Mouse (Mus musculus): ENCODE measurements around the gene St3gal3. TPM values are rescaled to one million over a fixed set of nuclear protein-coding genes. Genes with fewer than 3 reads are reported as not detected.

The St3gal3 gene
- total and polyA plus RNA-seq, 3 experiments: 6.9 to 13.8 (median 13.4) TPM

DNA sequence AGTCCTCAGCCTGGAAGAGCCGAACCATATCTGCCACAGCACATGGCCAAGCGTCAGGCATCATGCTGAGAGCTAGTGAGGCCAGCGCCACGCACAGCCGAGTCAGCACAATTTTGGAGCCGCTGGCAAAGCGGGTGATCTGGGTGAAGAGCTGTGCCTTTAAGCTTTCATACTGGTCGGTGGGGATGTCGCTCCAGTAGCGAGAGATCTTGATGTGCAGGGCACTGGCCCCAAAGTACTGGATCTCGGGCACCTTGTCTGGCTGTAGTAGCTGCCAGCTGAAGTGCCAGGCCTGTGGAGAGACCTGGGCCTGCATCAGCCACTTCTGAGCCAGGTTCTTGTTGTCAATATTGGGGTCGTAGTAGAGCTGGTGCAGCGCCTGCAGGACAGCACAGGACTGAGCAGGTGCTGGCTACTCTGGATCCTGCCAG, 222.6 kb downstream of the St3gal3 start:
- ATAC-seq (ENCODE audit: extremely low read depth, insufficient number of reproducible peaks, low FRiP score, poor library complexity, severe bottlenecking) (no peak), DNase-seq (ENCODE audit: low spot score) (no peak)
- no peak overlapping the region for H3K4me3 ChIP-seq (ENCODE audit: low read depth, low read length)
- TF ChIP-seq GATA2 (IDR thresholded peaks at IDR 0.05; ENCODE audit: borderline replicate concordance, low read depth, low read length) (no peak), TAL1 (conservative IDR thresholded peaks at IDR 0.05; ENCODE audit: low read depth, low read length) (no peak), GATA1 (IDR thresholded peaks at IDR 0.05; ENCODE audit: borderline replicate concordance, low read length) (no peak), POLR2AphosphoS5 (IDR thresholded peaks at IDR 0.05; ENCODE audit: insufficient replicate concordance, low read depth, low read length) (no peak), CTCF (IDR thresholded peaks at IDR 0.05; ENCODE audit: low read depth, low read length) (no peak)
- H3K27me3 ChIP-seq (ENCODE audit: insufficient read depth, low read length): no peaks in the 10 kb centered on the region
- peaks cover 57% of the 10 kb centered on the region for H3K36me3 ChIP-seq (replicated peaks)
- H3K4me1 ChIP-seq (ENCODE audit: insufficient read depth, low read depth, low read length): peaks cover 38% of the 10 kb centered on the region
- H3K9me3 ChIP-seq (replicated peaks): no peaks in the 10 kb centered on the region

DNA sequence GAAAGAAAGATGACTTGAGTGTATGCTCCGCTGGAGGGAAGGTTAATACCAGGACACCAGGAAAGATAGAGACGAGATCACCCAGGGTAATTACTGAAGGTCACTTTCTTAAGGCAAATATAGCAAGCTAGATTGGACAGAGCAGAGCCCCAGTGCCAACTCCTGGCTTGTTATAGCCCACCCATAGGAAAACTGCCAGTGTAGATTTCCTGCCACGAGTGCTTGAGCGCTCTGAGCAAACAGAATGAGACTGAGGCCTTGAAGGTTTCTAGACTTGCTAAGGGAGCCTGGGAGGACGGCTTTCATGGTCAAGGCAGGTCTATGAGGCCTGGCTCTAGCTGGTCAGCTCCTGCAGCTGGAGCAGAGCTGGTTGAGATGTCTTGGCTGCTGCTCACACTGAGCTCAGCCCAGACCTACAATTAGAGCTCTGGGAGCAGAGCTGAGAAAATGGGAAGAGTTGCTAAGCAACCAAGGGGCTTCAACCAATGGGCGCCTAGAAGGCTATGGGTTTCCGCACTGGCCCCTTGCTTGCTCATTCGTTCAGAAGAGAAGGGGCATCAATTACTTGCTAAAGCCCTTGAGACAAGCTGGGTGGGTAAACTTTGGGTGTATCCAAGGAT, 225.8 kb downstream of the St3gal3 start:
- TF ChIP-seq GATA1 (IDR thresholded peaks at IDR 0.05; ENCODE audit: borderline replicate concordance, low read length) (no peak), CTCF (IDR thresholded peaks at IDR 0.05; ENCODE audit: low read depth, low read length) (no peak), TAL1 (conservative IDR thresholded peaks at IDR 0.05; ENCODE audit: low read depth, low read length) (no peak), POLR2AphosphoS5 (IDR thresholded peaks at IDR 0.05; ENCODE audit: insufficient replicate concordance, low read depth, low read length) (no peak), GATA2 (IDR thresholded peaks at IDR 0.05; ENCODE audit: borderline replicate concordance, low read depth, low read length) (no peak)
- H3K27me3 ChIP-seq (ENCODE audit: insufficient read depth, low read length): no peaks in the 10 kb centered on the region
- no peak for ATAC-seq (ENCODE audit: extremely low read depth, insufficient number of reproducible peaks, low FRiP score, poor library complexity, severe bottlenecking)
- no peak for DNase-seq (ENCODE audit: low spot score)
- no peaks in the 10 kb centered on the region for H3K9me3 ChIP-seq (replicated peaks)
- H3K4me1 ChIP-seq (ENCODE audit: insufficient read depth, low read depth, low read length): peaks cover 18% of the 10 kb centered on the region
- peaks cover 82% of the 10 kb centered on the region for H3K36me3 ChIP-seq (replicated peaks)
- no peak overlapping the region for H3K4me3 ChIP-seq (ENCODE audit: low read depth, low read length)

DNA sequence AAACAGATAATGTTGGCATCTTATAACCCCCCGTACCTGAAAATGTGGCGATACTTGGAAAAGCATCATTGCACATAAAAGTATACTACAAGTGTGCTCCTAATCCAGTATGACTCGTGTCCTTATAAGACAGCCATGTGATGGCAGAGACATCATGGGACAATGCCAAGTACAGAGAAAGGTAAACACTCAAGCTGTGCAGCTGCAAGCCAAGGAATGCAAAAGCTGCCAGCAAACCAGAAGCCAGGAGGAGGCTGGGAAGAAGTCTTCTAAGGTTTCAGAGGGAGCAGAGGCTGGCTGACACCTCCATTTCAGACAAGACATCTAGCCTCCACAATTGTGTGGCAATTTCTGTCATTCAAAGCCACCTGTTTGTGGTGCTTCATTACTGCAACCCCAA, 228.5 kb downstream of the St3gal3 start:
- no peaks in the 10 kb centered on the region for H3K9me3 ChIP-seq (replicated peaks)
- DNase-seq (ENCODE audit: low spot score) (no peak), ATAC-seq (ENCODE audit: extremely low read depth, insufficient number of reproducible peaks, low FRiP score, poor library complexity, severe bottlenecking) (no peak)
- H3K27me3 ChIP-seq (ENCODE audit: insufficient read depth, low read length): no peaks in the 10 kb centered on the region
- no peaks in the 10 kb centered on the region; the same call in 1 of the 2 replicates for H3K4me1 ChIP-seq (ENCODE audit: insufficient read depth, low read depth, low read length)
- peaks cover 89% of the 10 kb centered on the region for H3K36me3 ChIP-seq (replicated peaks)
- H3K4me3 ChIP-seq (ENCODE audit: low read depth, low read length): no peak overlapping the region
- TF ChIP-seq CTCF (IDR thresholded peaks at IDR 0.05; ENCODE audit: low read depth, low read length) (no peak), GATA1 (IDR thresholded peaks at IDR 0.05; ENCODE audit: borderline replicate concordance, low read length) (no peak), POLR2AphosphoS5 (IDR thresholded peaks at IDR 0.05; ENCODE audit: insufficient replicate concordance, low read depth, low read length) (no peak), TAL1 (conservative IDR thresholded peaks at IDR 0.05; ENCODE audit: low read depth, low read length) (no peak), GATA2 (IDR thresholded peaks at IDR 0.05; ENCODE audit: borderline replicate concordance, low read depth, low read length) (no peak)

DNA sequence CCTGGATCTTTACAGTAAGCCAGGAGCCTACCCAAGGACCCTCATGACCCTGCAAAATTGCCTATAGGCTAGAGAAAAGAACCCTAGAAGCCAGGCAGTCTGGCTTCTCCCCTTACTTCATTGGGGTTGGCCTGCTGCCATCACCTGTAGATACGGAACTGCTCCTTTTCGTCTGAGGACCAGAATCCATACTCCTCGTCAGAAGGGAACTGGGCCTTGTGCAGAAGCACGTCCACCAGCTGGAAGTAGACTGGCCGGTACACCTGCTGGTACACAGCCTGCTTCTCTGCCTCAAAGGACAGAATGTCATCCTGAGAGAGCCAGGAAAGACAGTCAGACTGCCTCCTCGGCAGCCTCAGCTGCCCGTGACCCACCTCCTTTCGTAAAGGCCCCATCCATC, 230.0 kb downstream of the St3gal3 start:
- no peaks in the 10 kb centered on the region for H3K27me3 ChIP-seq (ENCODE audit: insufficient read depth, low read length)
- no peaks in the 10 kb centered on the region for H3K9me3 ChIP-seq (replicated peaks)
- no peaks in the 10 kb centered on the region; the same call in 1 of the 2 replicates for H3K4me1 ChIP-seq (ENCODE audit: insufficient read depth, low read depth, low read length)
- TF ChIP-seq POLR2AphosphoS5 (IDR thresholded peaks at IDR 0.05; ENCODE audit: insufficient replicate concordance, low read depth, low read length) (no peak), TAL1 (conservative IDR thresholded peaks at IDR 0.05; ENCODE audit: low read depth, low read length) (no peak)
- DNase-seq (ENCODE audit: low spot score): no peak
- peaks cover 94% of the 10 kb centered on the region for H3K36me3 ChIP-seq (replicated peaks)
- H3K4me3 ChIP-seq (ENCODE audit: low read depth, low read length): no peak overlapping the region
- no peak for ATAC-seq (ENCODE audit: extremely low read depth, insufficient number of reproducible peaks, low FRiP score, poor library complexity, severe bottlenecking)

DNA sequence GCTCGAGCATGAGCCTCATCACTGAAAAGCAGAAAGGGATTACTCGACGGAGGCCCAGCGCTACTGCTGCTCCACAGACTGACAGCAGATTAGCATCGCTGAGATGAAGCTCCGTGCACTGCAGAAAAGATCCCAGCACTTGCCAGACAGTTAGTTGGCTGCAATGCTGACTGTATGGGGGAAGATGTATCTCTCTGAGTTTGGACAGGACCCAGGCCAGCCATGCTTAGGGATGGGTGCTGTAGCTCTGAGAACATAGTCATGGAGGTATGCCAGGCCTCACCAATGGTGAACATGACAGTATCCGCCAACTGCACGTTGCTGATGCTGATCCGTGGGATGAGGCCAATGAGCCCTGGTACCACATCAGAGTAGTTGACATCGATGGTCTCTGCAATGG, 230.6 kb downstream of the St3gal3 start:
- DNase-seq (ENCODE audit: low spot score) (no peak), ATAC-seq (ENCODE audit: extremely low read depth, insufficient number of reproducible peaks, low FRiP score, poor library complexity, severe bottlenecking) (no peak)
- H3K4me3 ChIP-seq (ENCODE audit: low read depth, low read length): no peak overlapping the region
- TF ChIP-seq CTCF (IDR thresholded peaks at IDR 0.05; ENCODE audit: low read depth, low read length) (no peak), POLR2AphosphoS5 (IDR thresholded peaks at IDR 0.05; ENCODE audit: insufficient replicate concordance, low read depth, low read length) (no peak), TAL1 (conservative IDR thresholded peaks at IDR 0.05; ENCODE audit: low read depth, low read length) (no peak), GATA2 (IDR thresholded peaks at IDR 0.05; ENCODE audit: borderline replicate concordance, low read depth, low read length) (no peak), GATA1 (IDR thresholded peaks at IDR 0.05; ENCODE audit: borderline replicate concordance, low read length) (no peak)
- H3K4me1 ChIP-seq (ENCODE audit: insufficient read depth, low read depth, low read length): no peaks in the 10 kb centered on the region; the same call in 1 of the 2 replicates
- no peaks in the 10 kb centered on the region for H3K27me3 ChIP-seq (ENCODE audit: insufficient read depth, low read length)
- H3K9me3 ChIP-seq (replicated peaks): no peaks in the 10 kb centered on the region
- H3K36me3 ChIP-seq (replicated peaks): peaks cover 95% of the 10 kb centered on the region

DNA sequence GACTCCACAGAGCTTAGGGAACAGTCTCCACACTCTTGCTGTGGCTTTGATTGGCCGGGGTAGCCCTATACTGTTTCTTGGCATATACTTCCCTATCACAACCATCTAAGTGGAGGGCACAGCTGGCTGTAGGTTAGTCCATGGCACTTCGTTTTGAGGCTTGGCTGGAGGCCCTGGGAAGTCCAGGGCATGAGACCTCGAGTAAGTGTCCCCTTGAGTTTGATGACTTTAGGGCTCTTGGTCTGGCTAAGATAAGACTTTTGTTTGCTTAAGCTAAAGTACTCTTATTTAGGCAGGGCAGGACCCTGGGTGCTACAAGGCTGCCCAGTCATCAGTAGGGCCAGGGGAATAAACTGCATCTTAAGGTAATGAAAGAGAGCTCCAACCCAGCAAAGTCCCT, 236.6 kb downstream of the St3gal3 start:
- ATAC-seq (ENCODE audit: extremely low read depth, insufficient number of reproducible peaks, low FRiP score, poor library complexity, severe bottlenecking) (no peak), DNase-seq (ENCODE audit: low spot score) (no peak)
- no peak overlapping the region for H3K4me3 ChIP-seq (ENCODE audit: low read depth, low read length)
- peaks cover 96% of the 10 kb centered on the region for H3K36me3 ChIP-seq (replicated peaks)
- H3K9me3 ChIP-seq (replicated peaks): no peaks in the 10 kb centered on the region
- peaks cover 2% of the 10 kb centered on the region; the same call in 1 of the 2 replicates for H3K4me1 ChIP-seq (ENCODE audit: insufficient read depth, low read depth, low read length)
- TF ChIP-seq CTCF (IDR thresholded peaks at IDR 0.05; ENCODE audit: low read depth, low read length) (no peak), POLR2AphosphoS5 (IDR thresholded peaks at IDR 0.05; ENCODE audit: insufficient replicate concordance, low read depth, low read length) (no peak), GATA2 (IDR thresholded peaks at IDR 0.05; ENCODE audit: borderline replicate concordance, low read depth, low read length) (no peak), GATA1 (IDR thresholded peaks at IDR 0.05; ENCODE audit: borderline replicate concordance, low read length) (no peak), TAL1 (conservative IDR thresholded peaks at IDR 0.05; ENCODE audit: low read depth, low read length) (no peak)
- no peaks in the 10 kb centered on the region for H3K27me3 ChIP-seq (ENCODE audit: insufficient read depth, low read length)

Measured in G1E (cell line).